Mouse (Mus musculus): ENCODE results near the gene Vmn2r88. TPM values are rescaled to one million over a fixed set of nuclear protein-coding genes. Genes with fewer than 3 reads are reported as not detected.
"Not testable (repeated sequence)": the region's sequence is repeated elsewhere in the genome, so short reads cannot be mapped to it uniquely, and the experiment has no call there.

Gene Vmn2r88
- polyA plus RNA-seq, 1 experiment from 2014 or later, result not detected

DNA sequence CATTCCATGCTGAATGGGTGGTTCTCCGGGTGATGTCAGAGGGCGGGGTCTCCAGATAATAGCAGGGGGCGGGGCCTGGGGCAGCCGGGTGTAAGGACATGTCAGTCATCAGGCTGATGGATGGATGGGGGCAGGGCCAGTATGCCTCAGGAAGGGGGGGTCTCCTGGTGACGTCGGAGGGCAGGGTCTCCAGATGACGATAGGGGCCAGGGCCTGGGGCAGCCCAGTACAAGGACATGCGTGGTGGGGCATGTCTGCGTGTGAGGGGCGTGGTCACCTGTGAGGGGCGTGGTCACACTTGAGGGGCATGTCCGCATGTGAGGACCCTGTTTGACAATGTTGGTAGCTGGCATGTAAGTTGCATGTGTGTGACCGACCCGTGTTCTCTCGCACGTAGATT lies 23.9 kb downstream of the Vmn2r88 start:
- ATAC-seq (replicated peaks; ENCODE audit: low FRiP score, low TSS enrichment, low read depth), result no peak
- H3K27ac ChIP-seq (ENCODE audit: low read depth), result no peak overlapping the region
- WGBS, result 93% methylated on average over 16 of the region's 16 CpGs

GRCm38 (mm10) chr14:51435020-51435419 lies 24.4 kb downstream of the Vmn2r88 start:
- H3K27ac ChIP-seq (ENCODE audit: low read depth), result no peak overlapping the region
- H3K27me3 ChIP-seq (replicated peaks; ENCODE audit: control insufficient read depth, insufficient read depth, low read length), result no peaks in the 10 kb centered on the region
- H3K4me2 ChIP-seq (ENCODE audit: low read length), result no peak overlapping the region
- 0 out of 2 replicates have a peak, but pooled peaks cover 5% of the 10 kb centered on the region for H3K9me3 ChIP-seq (ENCODE audit: control insufficient read depth, low read length)
- no peak overlapping the region for H3K4me3 ChIP-seq (ENCODE audit: low read depth, low read length)
- no peak for DNase-seq (ENCODE audit: low spot score)
- ATAC-seq (replicated peaks; ENCODE audit: low FRiP score, low TSS enrichment, low read depth), result no peak
- H3K9ac ChIP-seq (ENCODE audit: low read length), result no peak overlapping the region
- no peaks in the 10 kb centered on the region for H3K4me1 ChIP-seq (replicated peaks; ENCODE audit: control insufficient read depth, insufficient read depth, low read length)
- WGBS, result 95% methylated on average over 26 of the region's 26 CpGs
- H3K36me3 ChIP-seq (ENCODE audit: control insufficient read depth, insufficient read depth, low read length), result no peaks in the 10 kb centered on the region

More for the DNA sequence above, 23.9 kb downstream of the Vmn2r88 start:
- H3K4me1 ChIP-seq (replicated peaks; ENCODE audit: control insufficient read depth, insufficient read depth, low read length), result no peaks in the 10 kb centered on the region
- 0 out of 2 replicates have a peak, but pooled peaks cover 5% of the 10 kb centered on the region for H3K9me3 ChIP-seq (ENCODE audit: control insufficient read depth, low read length)
- H3K27me3 ChIP-seq (replicated peaks; ENCODE audit: control insufficient read depth, insufficient read depth, low read length), result no peaks in the 10 kb centered on the region
- DNase-seq (ENCODE audit: low spot score), result no peak
- no peak overlapping the region for H3K4me2 ChIP-seq (ENCODE audit: low read length)
- no peaks in the 10 kb centered on the region for H3K36me3 ChIP-seq (ENCODE audit: control insufficient read depth, insufficient read depth, low read length)
- H3K4me3 ChIP-seq (ENCODE audit: low read depth, low read length), result no peak overlapping the region
- H3K9ac ChIP-seq (ENCODE audit: low read length), result no peak overlapping the region

DNA sequence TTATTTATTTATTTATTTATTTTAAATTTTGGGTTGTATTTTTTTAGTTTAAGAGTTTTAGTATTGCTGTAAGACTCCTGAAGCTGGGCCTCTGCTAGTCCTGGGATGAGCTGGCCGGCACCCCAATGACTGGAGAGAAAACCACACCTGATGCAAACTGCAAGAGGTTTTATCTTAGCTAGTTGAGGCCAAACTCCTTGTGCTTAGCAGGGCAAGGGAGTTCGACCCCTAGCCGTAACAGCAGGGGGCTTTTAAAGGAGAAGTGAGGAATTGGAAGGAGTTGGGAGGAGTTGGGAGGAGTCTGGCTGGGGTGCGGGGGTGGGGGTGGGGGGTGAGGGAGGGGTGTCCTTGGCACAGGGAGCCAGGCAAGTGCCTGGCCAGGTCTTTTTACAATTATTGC lies 28.3 kb downstream of the Vmn2r88 start:
- H3K9me3 ChIP-seq (ENCODE audit: control insufficient read depth, low read length), result 0 out of 2 replicates have a peak, but pooled peaks cover 5% of the 10 kb centered on the region
- H3K4me3 ChIP-seq (ENCODE audit: low read depth, low read length), result no peak overlapping the region
- ATAC-seq (replicated peaks; ENCODE audit: low FRiP score, low TSS enrichment, low read depth) (no peak), DNase-seq (ENCODE audit: low spot score) (peak; percentile 51)
- H3K27ac ChIP-seq (ENCODE audit: low read depth), result no peak overlapping the region
- no peaks in the 10 kb centered on the region for H3K4me1 ChIP-seq (replicated peaks; ENCODE audit: control insufficient read depth, insufficient read depth, low read length)
- H3K27me3 ChIP-seq (replicated peaks; ENCODE audit: control insufficient read depth, insufficient read depth, low read length), result no peaks in the 10 kb centered on the region
- no peaks in the 10 kb centered on the region for H3K36me3 ChIP-seq (ENCODE audit: control insufficient read depth, insufficient read depth, low read length)
- 84% methylated on average over 4 of the region's 4 CpGs for WGBS
- no peak overlapping the region for H3K4me2 ChIP-seq (ENCODE audit: low read length)
- no peak overlapping the region for H3K9ac ChIP-seq (ENCODE audit: low read length)

- not testable (repeated sequence) for H3K4me3 ChIP-seq (ENCODE audit: low read depth, low read length); H3K36me3 ChIP-seq (ENCODE audit: control insufficient read depth, insufficient read depth, low read length); H3K27me3 ChIP-seq (replicated peaks; ENCODE audit: control insufficient read depth, insufficient read depth, low read length); DNase-seq (ENCODE audit: low spot score); ATAC-seq (replicated peaks; ENCODE audit: low FRiP score, low TSS enrichment, low read depth); H3K27ac ChIP-seq (ENCODE audit: low read depth); H3K9ac ChIP-seq (ENCODE audit: low read length); H3K9me3 ChIP-seq (ENCODE audit: control insufficient read depth, low read length); H3K4me1 ChIP-seq (replicated peaks; ENCODE audit: control insufficient read depth, insufficient read depth, low read length); H3K4me2 ChIP-seq (ENCODE audit: low read length)
- 81% methylated on average over 2 of the region's 2 CpGs for WGBS
Observed at GRCm38 (mm10) chr14:51451557-51451956, 40.9 kb downstream of the Vmn2r88 start, which contains the start of gene Vmn2r89. Gene Vmn2r89, plus strand, starts transcription at chr14:51451857.

Other genes starting within 250 kb of the Vmn2r88 start
- gene Rnase2b, start 248.6 kb upstream of the Vmn2r88 start, polyA plus RNA-seq (2014; fragmentation: Nextera tagmentation; extraction: Ambion mirVana), result not detected in 2 replicates
- not detected in 2 replicates for gene Ang2, start 211.7 kb upstream of the Vmn2r88 start, polyA plus RNA-seq (2014; fragmentation: Nextera tagmentation; extraction: Ambion mirVana)
- gene Ear14, start 207.4 kb upstream of the Vmn2r88 start, polyA plus RNA-seq (2014; fragmentation: Nextera tagmentation; extraction: Ambion mirVana), result not detected in 2 replicates
- not detected in 2 replicates for gene Rnase2a, start 154.7 kb upstream of the Vmn2r88 start, polyA plus RNA-seq (2014; fragmentation: Nextera tagmentation; extraction: Ambion mirVana)
- not detected in 2 replicates for gene Gm7247, start 49.1 kb upstream of the Vmn2r88 start, polyA plus RNA-seq (2014; fragmentation: Nextera tagmentation; extraction: Ambion mirVana)
- gene Vmn2r89, start 41.0 kb downstream of the Vmn2r88 start, polyA plus RNA-seq (2014; fragmentation: Nextera tagmentation; extraction: Ambion mirVana), result not detected in 2 replicates
- not detected in 2 replicates for gene Gm5622, start 142.0 kb downstream of the Vmn2r88 start, polyA plus RNA-seq (2014; fragmentation: Nextera tagmentation; extraction: Ambion mirVana)
- not detected in 2 replicates for gene Gm17175, start 163.2 kb downstream of the Vmn2r88 start, polyA plus RNA-seq (2014; fragmentation: Nextera tagmentation; extraction: Ambion mirVana)
- gene Gm17174, start 181.3 kb downstream of the Vmn2r88 start, polyA plus RNA-seq (2014; fragmentation: Nextera tagmentation; extraction: Ambion mirVana), result not detected in 2 replicates
- not detected in 2 replicates for gene Gm17078, start 200.5 kb downstream of the Vmn2r88 start, polyA plus RNA-seq (2014; fragmentation: Nextera tagmentation; extraction: Ambion mirVana)
- not detected in 2 replicates for gene Gm4181, start 224.8 kb downstream of the Vmn2r88 start, polyA plus RNA-seq (2014; fragmentation: Nextera tagmentation; extraction: Ambion mirVana)

Measured in intestine, embryonic 14.5 days (tissue).